Mouse (Mus musculus) spleen, adult 2 months (tissue): ENCODE measurements around the gene Catsper3.

Source experiments
- CTCF ChIP-seq: fragments of 200-500 bp; IDR thresholded peaks from 2 replicates; pipeline ENCODE4 v1.5.1; 2011; ENCODE audit warnings: mild to moderate bottlenecking, inconsistent platforms; ENCODE audit not compliant: insufficient read depth, insufficient read length, insufficient replicate concordance; ENCODE audit errors: extremely low read depth
- POLR2A ChIP-seq: fragments of 200-500 bp; IDR thresholded peaks from 2 replicates; pipeline ENCODE4 v1.6.1; 2011; ENCODE audit warnings: low read depth, low read length, inconsistent platforms

GRCm38 (mm10) chr13:55809041-55809623 lies 24.8 kb downstream of the Catsper3 start:
- TF ChIP-seq CTCF (no peak), POLR2A (no peak)
